Mouse (Mus musculus): Measurements from ENCODE around the gene Srpr.

DNA sequence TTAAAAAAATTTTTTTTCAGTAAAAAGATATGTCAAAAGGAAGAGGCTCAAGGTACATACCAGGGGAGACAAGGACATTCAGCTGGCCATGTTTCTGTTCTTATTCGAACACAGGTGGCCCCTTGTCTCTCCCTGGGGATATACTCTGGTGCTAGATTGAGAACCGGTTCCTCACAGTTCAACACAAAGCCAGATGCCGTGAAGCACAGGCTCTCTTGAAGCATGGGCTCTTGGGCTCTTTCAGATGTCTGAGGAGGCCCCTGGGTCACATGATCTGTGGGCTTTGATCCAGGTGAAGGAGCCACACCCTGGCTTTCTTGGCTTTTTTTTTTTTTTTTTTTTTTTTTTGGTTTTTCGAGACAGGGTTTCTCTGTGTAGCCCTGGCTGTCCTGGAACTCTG lies 13.5 kb upstream of the Srpr start:
- TF ChIP-seq CTCF (IDR thresholded peaks at IDR 0.05; ENCODE audit: low read depth, low read length) (no peak), POLR2A (IDR thresholded peaks at IDR 0.05; ENCODE audit: extremely low read depth, insufficient read depth, low read length) (no peak)

Data from liver, adult 2 months (tissue).